Mouse (Mus musculus): ENCODE results near the gene Tpd52l2.

DNA sequence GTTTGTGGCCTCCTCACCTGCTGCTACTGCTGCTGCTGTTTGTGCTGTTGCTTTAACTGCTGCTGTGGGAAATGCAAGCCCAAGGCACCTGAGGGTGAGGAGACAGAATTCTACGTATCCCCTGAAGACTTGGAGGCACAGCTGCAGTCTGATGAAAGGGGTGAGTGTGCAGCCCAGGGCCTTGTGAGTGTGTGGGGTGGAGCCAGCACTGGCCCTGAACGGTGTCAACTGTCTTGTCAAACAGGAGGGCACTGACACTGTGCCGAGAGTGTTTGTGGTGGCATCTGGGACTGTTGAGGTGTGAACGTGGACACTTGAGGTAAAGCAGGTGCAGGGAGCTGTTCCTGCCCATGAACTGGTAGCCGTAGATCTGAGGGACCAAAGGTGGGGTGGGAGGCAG lies 51.7 kb downstream of the Tpd52l2 start:
- no peak for TF ChIP-seq CTCF (IDR thresholded peaks at IDR 0.05; ENCODE audit: insufficient read depth, low read depth, low read length)
- TF ChIP-seq POLR2A (IDR thresholded peaks at IDR 0.05; ENCODE audit: insufficient read depth, low read depth, low read length), result no peak
